Mouse (Mus musculus) liver, adult 2 months (tissue): ENCODE results near the gene Trpv6.

Experiments used
- CTCF ChIP-seq: fragments of 200-500 bp; IDR thresholded peaks from 2 replicates; pipeline ENCODE4 v1.5.1; 2011; ENCODE audit warnings: low read depth, low read length, control low read depth
- POLR2A ChIP-seq: fragments of 200-500 bp; IDR thresholded peaks from 2 replicates; pipeline ENCODE4 v1.6.1; 2011; ENCODE audit warnings: low read length, control low read depth; ENCODE audit not compliant: insufficient read depth; ENCODE audit errors: extremely low read depth

DNA sequence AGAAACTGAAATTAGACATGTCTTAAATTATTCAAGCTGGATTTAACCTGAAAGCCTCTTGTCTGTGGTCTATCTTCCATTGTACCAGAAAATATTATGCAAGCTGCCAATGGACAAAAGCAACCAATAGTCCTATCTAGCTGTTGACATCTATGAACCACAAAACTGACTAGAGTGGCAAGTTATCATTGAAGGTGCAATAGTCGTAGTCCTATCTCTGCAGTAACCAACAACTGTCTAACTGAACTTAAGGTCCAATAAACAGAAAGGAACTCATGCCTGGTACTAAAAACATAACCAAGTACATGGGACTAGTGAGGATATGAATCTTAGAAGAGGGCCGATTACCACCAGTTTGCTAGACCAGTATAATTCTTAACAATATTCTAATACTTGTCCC lies 40.3 kb upstream of the Trpv6 start:
- no peak for TF ChIP-seq CTCF
- TF ChIP-seq POLR2A = no peak
